Mouse (Mus musculus) small intestine, adult 2 months (tissue): Measurements from ENCODE around the gene Ctse.

Source experiments
- CTCF ChIP-seq: fragments of 200-500 bp; IDR thresholded peaks from 2 replicates; pipeline ENCODE4 v1.5.1; 2012; ENCODE audit warnings: low read depth, mild to moderate bottlenecking, control low read depth, inconsistent platforms, low read length, moderate library complexity, mixed read lengths; ENCODE audit not compliant: insufficient replicate concordance, insufficient read length; ENCODE audit errors: extremely low read depth
- POLR2A ChIP-seq: fragments of 200-500 bp; IDR thresholded peaks from 2 replicates; pipeline ENCODE4 v1.6.1; 2012; ENCODE audit warnings: low read depth, mild to moderate bottlenecking, control low read depth, inconsistent platforms, low read length, moderate library complexity

DNA sequence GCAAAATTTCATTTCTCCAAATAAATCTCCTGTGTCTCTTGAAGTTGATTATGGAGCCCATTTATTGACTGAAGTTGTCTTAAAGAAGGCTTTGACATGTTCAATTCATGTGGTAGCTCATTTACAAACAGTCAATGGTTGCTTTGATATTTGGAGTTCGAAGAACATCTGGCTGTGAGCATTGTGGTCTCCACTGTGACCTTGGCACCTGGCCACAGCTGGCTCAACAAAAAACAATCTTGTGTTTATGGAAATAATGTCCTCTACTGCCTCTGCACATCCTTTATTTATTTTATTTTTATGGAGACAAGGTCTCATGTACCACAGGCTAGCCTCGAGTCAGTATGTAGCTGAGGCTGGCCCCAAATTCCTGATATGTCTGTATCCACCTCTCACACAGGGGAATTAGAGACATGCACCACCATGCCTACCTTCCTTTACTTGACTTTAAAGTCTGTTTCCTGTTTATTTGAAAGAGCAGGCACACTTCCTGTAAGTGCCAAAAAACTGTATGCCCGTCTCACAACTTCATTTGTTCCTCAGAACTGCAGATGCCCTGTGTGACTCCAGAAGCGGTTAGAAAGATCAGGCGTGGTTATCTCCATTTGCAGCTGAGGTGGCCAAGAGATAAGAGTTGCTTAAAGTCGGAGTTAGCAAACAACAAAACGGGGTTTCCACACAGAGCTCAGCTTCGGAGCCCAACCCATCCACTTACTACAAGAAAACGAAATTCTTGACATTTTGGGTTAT lies at the start of gene Ctse:
- TF ChIP-seq POLR2A (no peak), CTCF (no peak)
